Mouse (Mus musculus) heart, postnatal 36 days (tissue): ENCODE data around the gene Arpc2. TPM values are rescaled to one million over a fixed set of nuclear protein-coding genes. Genes with fewer than 3 reads are reported as not detected.

ENCODE experiments used
- DNase-seq, 2 experiments: peaks; one replicate each; pipeline ENCODE4 v3.0.0; 2021 to 2022
- intact Hi-C: fragments of 180-260 bp; cut with DNase I; formaldehyde crosslinking; loops from one replicate; pipeline ENCODE4 v1.15.1; 2025
- microRNA-seq, 2 experiments: library from miRNA; unstranded; fragments of <30 nt; microRNA quantifications; one replicate each; pipeline ENCODE4 v1.2.0; 2021; ENCODE audit warnings: borderline number of aligned reads in 2 of 2
- total RNA-seq, 2 experiments: library from RNA; stranded (reverse); gene quantifications; 2 replicates each; pipeline ENCODE4 v1.2.3; 2021

Arpc2 gene
- total RNA-seq, 2 experiments from 2014 or later, result 135 to 140 TPM

GRCm38 (mm10) chr1:74314796-74315195, 78.9 kb downstream of the Arpc2 start:
- no peak for DNase-seq
- intact Hi-C loops, result no loop called here

- intact Hi-C loops, result no loop called here
- DNase-seq, result no peak
Measured at GRCm38 (mm10) chr1:74316114-74316827, 80.4 kb downstream of the Arpc2 start.

Small RNA genes within 50 kb of the gene (microRNA-seq; reads per million reads assigned to microRNA genes)
- 0 reads per million in 2 experiments for gene Mir1928

Other genes starting within 250 kb of the Arpc2 start
- gene Tns1, start 111.6 kb upstream of the Arpc2 start, total RNA-seq, result 100 to 1,000 TPM; 672 to 786 TPM
- 1 to 10 TPM in 1 of 2 experiments, under 1 TPM in 1; 0.69 to 1.2 TPM for gene Rufy4, start 110.5 kb upstream of the Arpc2 start, total RNA-seq
- gene Cxcr2, start 82.1 kb upstream of the Arpc2 start, total RNA-seq, result under 1 TPM; 0.16 to 0.17 TPM
- not detected for gene Cxcr1, start 41.5 kb upstream of the Arpc2 start, total RNA-seq
- gene Gpbar1, start 42.5 kb downstream of the Arpc2 start, total RNA-seq, result not detected
- gene Aamp, start 48.7 kb downstream of the Arpc2 start, total RNA-seq, result 100 to 1,000 TPM; 102 to 104 TPM
- 100 to 1,000 TPM; 145 to 159 TPM for gene Pnkd, start 48.8 kb downstream of the Arpc2 start, total RNA-seq
- 10 to 100 TPM; 45.8 to 50.5 TPM for gene Tmbim1, start 69.5 kb downstream of the Arpc2 start, total RNA-seq
- under 1 TPM; 0.19 to 0.41 TPM for gene Catip, start 126.0 kb downstream of the Arpc2 start, total RNA-seq
- gene Slc11a1, start 139.1 kb downstream of the Arpc2 start, total RNA-seq, result 1 to 10 TPM; 4.7 to 5.5 TPM
- 100 to 1,000 TPM; 127 to 133 TPM for gene Ctdsp1, start 155.4 kb downstream of the Arpc2 start, total RNA-seq
- 1 to 10 TPM in 1 of 2 experiments, under 1 TPM in 1; 0.86 to 1.3 TPM for gene Vil1, start 173.3 kb downstream of the Arpc2 start, total RNA-seq